Mouse (Mus musculus) small intestine, adult 10 weeks (tissue): ENCODE results near the gene Cypt2. TPM values are rescaled to one million over a fixed set of nuclear protein-coding genes. Genes with fewer than 3 reads are reported as not detected.

Experiments used
- polyA plus RNA-seq: library from polyadenylated mRNA; stranded (reverse); fragments of 350-450 nt; fragmentation: Illumina TruSeq; extraction: RNeasy Lipid Tissue Mini Kit (QIAGEN cat#74804); gene quantifications from one replicate; pipeline ENCODE4 v1.2.3, GENCODE M21; 2014; ENCODE audit warnings: low replicate concordance

Cypt2 gene
- not detected for polyA plus RNA-seq

GRCm38 (mm10) chrX:105499472-105499871, at the start of gene Cypt2:
Gene Cypt2, plus strand, starts transcription at chrX:105499772.

